Mouse (Mus musculus): ENCODE data around the gene Prkn. TPM values are rescaled to one million over a fixed set of nuclear protein-coding genes. Genes with fewer than 3 reads are reported as not detected.

Prkn gene
- polyA plus RNA-seq, 1 experiment = not detected

GRCm38 (mm10) chr17:11638451-11638850 is 798.3 kb downstream of the Prkn start:
- Histone ChIP-seq H3K27me3 (ENCODE audit: control insufficient read depth, insufficient read depth, insufficient read length) (no peaks in the 10 kb centered on the region), H3K79me3 (ENCODE audit: low read depth) (no peaks in the 10 kb centered on the region), H3K4me3 (ENCODE audit: insufficient read depth, poor library complexity, severe bottlenecking) (no peak overlapping the region), H3K36me3 (ENCODE audit: control insufficient read depth, insufficient read depth) (no peaks in the 10 kb centered on the region), H3ac (ENCODE audit: control insufficient read depth, insufficient read length, low read depth) (no peak overlapping the region), H3K79me2 (ENCODE audit: control insufficient read depth, insufficient read depth) (no peaks in the 10 kb centered on the region)
- no peak for TF ChIP-seq CEBPB (IDR thresholded peaks at IDR 0.05; ENCODE audit: low read depth)
- no peak for TF ChIP-seq MYOD1 (IDR thresholded peaks at IDR 0.05; ENCODE audit: control insufficient read depth, insufficient read length, low read depth)
- TF ChIP-seq MYOG (IDR thresholded peaks at IDR 0.05; ENCODE audit: control insufficient read depth, extremely low read depth, insufficient read length) = no peak
- TF ChIP-seq MAX (IDR thresholded peaks at IDR 0.05) = no peak

GRCm38 (mm10) chr17:11639786-11640185 is 799.6 kb downstream of the Prkn start:
- Histone ChIP-seq H3ac (ENCODE audit: control insufficient read depth, insufficient read length, low read depth) (no peak overlapping the region), H3K27me3 (ENCODE audit: control insufficient read depth, insufficient read depth, insufficient read length) (no peaks in the 10 kb centered on the region), H3K79me3 (ENCODE audit: low read depth) (no peaks in the 10 kb centered on the region), H3K79me2 (ENCODE audit: control insufficient read depth, insufficient read depth) (no peaks in the 10 kb centered on the region), H3K36me3 (ENCODE audit: control insufficient read depth, insufficient read depth) (no peaks in the 10 kb centered on the region), H3K4me3 (ENCODE audit: insufficient read depth, poor library complexity, severe bottlenecking) (no peak overlapping the region)
- TF ChIP-seq CEBPB (IDR thresholded peaks at IDR 0.05; ENCODE audit: low read depth) = no peak
- TF ChIP-seq FOSL1 (IDR thresholded peaks at IDR 0.05; ENCODE audit: insufficient read depth, low read length, poor library complexity, severe bottlenecking) = no peak
- TF ChIP-seq CTCF (IDR thresholded peaks at IDR 0.05; ENCODE audit: control insufficient read depth, insufficient read depth, insufficient read length) = no peak
- no peak for TF ChIP-seq MYOD1 (IDR thresholded peaks at IDR 0.05; ENCODE audit: control insufficient read depth, insufficient read length, low read depth)
- TF ChIP-seq MAX (IDR thresholded peaks at IDR 0.05) = no peak
- TF ChIP-seq MYOG (IDR thresholded peaks at IDR 0.05; ENCODE audit: control insufficient read depth, extremely low read depth, insufficient read length) = no peak
- no peak for TF ChIP-seq USF1 (IDR thresholded peaks at IDR 0.05; ENCODE audit: low read depth)

GRCm38 (mm10) chr17:11642328-11642727 is 802.1 kb downstream of the Prkn start:
- TF ChIP-seq CTCF (IDR thresholded peaks at IDR 0.05; ENCODE audit: control insufficient read depth, insufficient read depth, insufficient read length) (no peak), MAX (IDR thresholded peaks at IDR 0.05) (no peak), USF1 (IDR thresholded peaks at IDR 0.05; ENCODE audit: low read depth) (no peak), CEBPB (IDR thresholded peaks at IDR 0.05; ENCODE audit: low read depth) (no peak), FOSL1 (IDR thresholded peaks at IDR 0.05; ENCODE audit: insufficient read depth, low read length, poor library complexity, severe bottlenecking) (no peak), MYOD1 (IDR thresholded peaks at IDR 0.05; ENCODE audit: control insufficient read depth, insufficient read length, low read depth) (no peak), MYOG (IDR thresholded peaks at IDR 0.05; ENCODE audit: control insufficient read depth, extremely low read depth, insufficient read length) (no peak)

GRCm38 (mm10) chr17:11644016-11644415 is 803.8 kb downstream of the Prkn start:
- Histone ChIP-seq H3K79me3 (ENCODE audit: low read depth) (no peaks in the 10 kb centered on the region), H3K27me3 (ENCODE audit: control insufficient read depth, insufficient read depth, insufficient read length) (no peaks in the 10 kb centered on the region), H3K79me2 (ENCODE audit: control insufficient read depth, insufficient read depth) (no peaks in the 10 kb centered on the region), H3K36me3 (ENCODE audit: control insufficient read depth, insufficient read depth) (no peaks in the 10 kb centered on the region), H3K4me3 (ENCODE audit: insufficient read depth, poor library complexity, severe bottlenecking) (no peak overlapping the region), H3ac (ENCODE audit: control insufficient read depth, insufficient read length, low read depth) (no peak overlapping the region)
- no peak for TF ChIP-seq CEBPB (IDR thresholded peaks at IDR 0.05; ENCODE audit: low read depth)
- no peak for TF ChIP-seq CTCF (IDR thresholded peaks at IDR 0.05; ENCODE audit: control insufficient read depth, insufficient read depth, insufficient read length)
- no peak for TF ChIP-seq MAX (IDR thresholded peaks at IDR 0.05)
- no peak for TF ChIP-seq USF1 (IDR thresholded peaks at IDR 0.05; ENCODE audit: low read depth)
- no peak for TF ChIP-seq MYOG (IDR thresholded peaks at IDR 0.05; ENCODE audit: control insufficient read depth, extremely low read depth, insufficient read length)
- TF ChIP-seq MYOD1 (IDR thresholded peaks at IDR 0.05; ENCODE audit: control insufficient read depth, insufficient read length, low read depth) = no peak
- TF ChIP-seq FOSL1 (IDR thresholded peaks at IDR 0.05; ENCODE audit: insufficient read depth, low read length, poor library complexity, severe bottlenecking) = no peak

More at GRCm38 (mm10) chr17:11642328-11642727, 802.1 kb downstream of the Prkn start:
- Histone ChIP-seq H3K36me3 (ENCODE audit: control insufficient read depth, insufficient read depth) (no peaks in the 10 kb centered on the region), H3K4me3 (ENCODE audit: insufficient read depth, poor library complexity, severe bottlenecking) (no peak overlapping the region), H3K27me3 (ENCODE audit: control insufficient read depth, insufficient read depth, insufficient read length) (no peaks in the 10 kb centered on the region), H3ac (ENCODE audit: control insufficient read depth, insufficient read length, low read depth) (no peak overlapping the region), H3K79me2 (ENCODE audit: control insufficient read depth, insufficient read depth) (no peaks in the 10 kb centered on the region), H3K79me3 (ENCODE audit: low read depth) (no peaks in the 10 kb centered on the region)

- H3ac ChIP-seq (ENCODE audit: control insufficient read depth, insufficient read length, low read depth) = no peak overlapping the region
- no peaks in the 10 kb centered on the region for H3K27me3 ChIP-seq (ENCODE audit: control insufficient read depth, insufficient read depth, insufficient read length)
- H3K4me3 ChIP-seq (ENCODE audit: insufficient read depth, poor library complexity, severe bottlenecking) = no peak overlapping the region
- no peaks in the 10 kb centered on the region for H3K79me2 ChIP-seq (ENCODE audit: control insufficient read depth, insufficient read depth)
- no peaks in the 10 kb centered on the region for H3K36me3 ChIP-seq (ENCODE audit: control insufficient read depth, insufficient read depth)
- TF ChIP-seq USF1 (IDR thresholded peaks at IDR 0.05; ENCODE audit: low read depth) = no peak
- no peak for TF ChIP-seq CTCF (IDR thresholded peaks at IDR 0.05; ENCODE audit: control insufficient read depth, insufficient read depth, insufficient read length)
- TF ChIP-seq MYOG (IDR thresholded peaks at IDR 0.05; ENCODE audit: control insufficient read depth, extremely low read depth, insufficient read length) = no peak
- TF ChIP-seq CEBPB (IDR thresholded peaks at IDR 0.05; ENCODE audit: low read depth) = no peak
- TF ChIP-seq MYOD1 (IDR thresholded peaks at IDR 0.05; ENCODE audit: control insufficient read depth, insufficient read length, low read depth) = no peak
- TF ChIP-seq FOSL1 (IDR thresholded peaks at IDR 0.05; ENCODE audit: insufficient read depth, low read length, poor library complexity, severe bottlenecking) = no peak
- no peak for TF ChIP-seq MAX (IDR thresholded peaks at IDR 0.05)
- no peaks in the 10 kb centered on the region for H3K79me3 ChIP-seq (ENCODE audit: low read depth)
These were observed 804.8 kb downstream of the Prkn start for GRCm38 (mm10) chr17:11644873-11645464.

- Histone ChIP-seq H3ac (ENCODE audit: control insufficient read depth, insufficient read length, low read depth) (no peak overlapping the region), H3K79me2 (ENCODE audit: control insufficient read depth, insufficient read depth) (no peaks in the 10 kb centered on the region), H3K36me3 (ENCODE audit: control insufficient read depth, insufficient read depth) (no peaks in the 10 kb centered on the region), H3K4me3 (ENCODE audit: insufficient read depth, poor library complexity, severe bottlenecking) (no peak overlapping the region), H3K27me3 (ENCODE audit: control insufficient read depth, insufficient read depth, insufficient read length) (no peaks in the 10 kb centered on the region), H3K79me3 (ENCODE audit: low read depth) (no peaks in the 10 kb centered on the region)
- TF ChIP-seq CTCF (IDR thresholded peaks at IDR 0.05; ENCODE audit: control insufficient read depth, insufficient read depth, insufficient read length) (no peak), MAX (IDR thresholded peaks at IDR 0.05) (no peak), USF1 (IDR thresholded peaks at IDR 0.05; ENCODE audit: low read depth) (no peak), MYOG (IDR thresholded peaks at IDR 0.05; ENCODE audit: control insufficient read depth, extremely low read depth, insufficient read length) (no peak), MYOD1 (IDR thresholded peaks at IDR 0.05; ENCODE audit: control insufficient read depth, insufficient read length, low read depth) (no peak)
These were observed 816.2 kb downstream of the Prkn start for GRCm38 (mm10) chr17:11656397-11656796.
